Mouse (Mus musculus) right cerebral cortex, postnatal 10 days (tissue): Measurements from ENCODE around the gene Deaf1.

ENCODE experiments used
- DNase-seq, 2 experiments: peaks; one replicate each; pipeline ENCODE4 v3.0.0; 2021; ENCODE audit warnings: low spot score in 2 of 2

Deaf1 gene

GRCm38 (mm10) chr7:141297926-141298650, 29.4 kb downstream of the Deaf1 start:
- DNase-seq = no peak

GRCm38 (mm10) chr7:141294479-141294878, 33.0 kb downstream of the Deaf1 start:
- no peak for DNase-seq

- DNase-seq = no peak
These were observed 33.5 kb downstream of the Deaf1 start for GRCm38 (mm10) chr7:141293852-141294471.

- DNase-seq = no peak
These were observed 34.7 kb downstream of the Deaf1 start for GRCm38 (mm10) chr7:141292583-141293388.

GRCm38 (mm10) chr7:141291921-141292582, 35.4 kb downstream of the Deaf1 start, which contains the start of gene Drd4:
TSS of gene Drd4 (plus strand) at chr7:141292006.
- DNase-seq = peak; percentile 44 to 47

GRCm38 (mm10) chr7:141288042-141288441, 39.4 kb downstream of the Deaf1 start:
- no peak for DNase-seq

- DNase-seq = no peak
These were observed 44.7 kb downstream of the Deaf1 start for GRCm38 (mm10) chr7:141282756-141283155.

- DNase-seq = no peak
These were observed 46.0 kb downstream of the Deaf1 start for GRCm38 (mm10) chr7:141281442-141281841.

GRCm38 (mm10) chr7:141278766-141279590, 48.5 kb downstream of the Deaf1 start, which contains the start of gene Sct:
TSS of gene Sct (minus strand) at chr7:141279133.
- DNase-seq = no peak

GRCm38 (mm10) chr7:141277701-141278678, 49.5 kb downstream of the Deaf1 start:
- DNase-seq = no peak

- DNase-seq = no peak
These were observed 50.9 kb downstream of the Deaf1 start, which contains the start of gene Cdhr5 for GRCm38 (mm10) chr7:141276546-141276945. TSS of gene Cdhr5 (minus strand) at chr7:141276786.

GRCm38 (mm10) chr7:141275356-141275755, 52.1 kb downstream of the Deaf1 start:
- no peak for DNase-seq

- DNase-seq = no peak
These were observed 56.9 kb downstream of the Deaf1 start for GRCm38 (mm10) chr7:141270631-141271030.

- DNase-seq = no peak
These were observed 58.3 kb downstream of the Deaf1 start for GRCm38 (mm10) chr7:141269273-141269545.

- DNase-seq = no peak
These were observed 58.8 kb downstream of the Deaf1 start for GRCm38 (mm10) chr7:141268466-141269272.

GRCm38 (mm10) chr7:141265739-141266561, 61.5 kb downstream of the Deaf1 start, which contains the start of gene Irf7:
TSS of gene Irf7 (minus strand) at chr7:141266481.
- DNase-seq = no peak

- no peak for DNase-seq
These were observed 62.1 kb downstream of the Deaf1 start for GRCm38 (mm10) chr7:141265411-141265738.

GRCm38 (mm10) chr7:141264761-141265410, 62.6 kb downstream of the Deaf1 start:
- DNase-seq = no peak
